Mouse (Mus musculus): Measurements from ENCODE around the gene Zfpm1. TPM values are rescaled to one million over a fixed set of nuclear protein-coding genes. Genes with fewer than 3 reads are reported as not detected.

Zfpm1 gene
- 1.3 and 1.5 TPM in 2 replicates for polyA plus RNA-seq (2016; fragmentation: Nextera tagmentation; extraction: Ambion mirVana)

GRCm38 (mm10) chr8:122282035-122282358, at the start of gene Zfpm1:
TSS of gene Zfpm1 (plus strand) at chr8:122282141.
- H3K27me3 ChIP-seq (ENCODE audit: low read depth, poor library complexity, severe bottlenecking), result peaks cover 61% of the 10 kb centered on the region
- no peaks in the 10 kb centered on the region for H3K36me3 ChIP-seq
- WGBS, result 8% methylated on average over 60 of the region's 60 CpGs
- H3K9me3 ChIP-seq (replicated peaks), result no peaks in the 10 kb centered on the region
- H3K4me1 ChIP-seq, result peaks cover 60% of the 10 kb centered on the region
- peak within 1 kb of the TSS; percentile 88 for H3K27ac ChIP-seq (replicated peaks)
- peak within 1 kb of the TSS; percentile 71 for H3K4me3 ChIP-seq
- DNase-seq (ENCODE audit: low spot score), result no peak

- H3K9me3 ChIP-seq (replicated peaks), result no peaks in the 10 kb centered on the region
- peaks cover 54% of the 10 kb centered on the region for H3K27me3 ChIP-seq (ENCODE audit: low read depth, poor library complexity, severe bottlenecking)
- DNase-seq (ENCODE audit: low spot score), result peak; percentile 45
- H3K36me3 ChIP-seq, result no peaks in the 10 kb centered on the region
- 0 out of 2 replicates have a peak overlapping the region, but pooled peaks have one; percentile 24 for H3K27ac ChIP-seq (replicated peaks)
- H3K4me3 ChIP-seq, result no peak overlapping the region
- peaks cover 48% of the 10 kb centered on the region for H3K4me1 ChIP-seq
- 41% methylated on average over 11 of the region's 11 CpGs for WGBS
Observed at GRCm38 (mm10) chr8:122234055-122234454, 47.9 kb upstream of the Zfpm1 start.

- Histone ChIP-seq H3K4me1 (peaks cover 31% of the 10 kb centered on the region), H3K27ac (replicated peaks) (no peak overlapping the region), H3K4me3 (no peak overlapping the region), H3K27me3 (ENCODE audit: low read depth, poor library complexity, severe bottlenecking) (peaks cover 30% of the 10 kb centered on the region), H3K36me3 (no peaks in the 10 kb centered on the region), H3K9me3 (replicated peaks) (no peaks in the 10 kb centered on the region)
- WGBS, result 84% methylated on average over 3 of the region's 3 CpGs
- DNase-seq (ENCODE audit: low spot score), result no peak
Observed at GRCm38 (mm10) chr8:122236521-122236920, 45.4 kb upstream of the Zfpm1 start.

GRCm38 (mm10) chr8:122238225-122238624, 43.7 kb upstream of the Zfpm1 start:
- WGBS, result 80% methylated on average over 11 of the region's 11 CpGs
- Histone ChIP-seq H3K4me3 (no peak overlapping the region), H3K27me3 (ENCODE audit: low read depth, poor library complexity, severe bottlenecking) (peaks cover 13% of the 10 kb centered on the region), H3K4me1 (peaks cover 15% of the 10 kb centered on the region), H3K36me3 (no peaks in the 10 kb centered on the region), H3K9me3 (replicated peaks) (no peaks in the 10 kb centered on the region), H3K27ac (replicated peaks) (no peak overlapping the region)
- DNase-seq (ENCODE audit: low spot score), result no peak

- no peak for DNase-seq (ENCODE audit: low spot score)
- Histone ChIP-seq H3K27ac (replicated peaks) (no peak overlapping the region), H3K4me1 (peaks cover 15% of the 10 kb centered on the region), H3K27me3 (ENCODE audit: low read depth, poor library complexity, severe bottlenecking) (peaks cover 8% of the 10 kb centered on the region; the same call in 1 of the 2 replicates), H3K9me3 (replicated peaks) (no peaks in the 10 kb centered on the region), H3K36me3 (no peaks in the 10 kb centered on the region), H3K4me3 (no peak overlapping the region)
- WGBS, result 80% methylated on average over 8 of the region's 8 CpGs
Observed at GRCm38 (mm10) chr8:122238731-122239130, 43.2 kb upstream of the Zfpm1 start.

- H3K4me1 ChIP-seq, result peaks cover 8% of the 10 kb centered on the region; the same call in 1 of the 2 replicates
- no peak overlapping the region for H3K4me3 ChIP-seq
- no peaks in the 10 kb centered on the region for H3K36me3 ChIP-seq
- no peaks in the 10 kb centered on the region for H3K9me3 ChIP-seq (replicated peaks)
- no peak for DNase-seq (ENCODE audit: low spot score)
- H3K27me3 ChIP-seq (ENCODE audit: low read depth, poor library complexity, severe bottlenecking), result no peaks in the 10 kb centered on the region
- 91% methylated on average over 16 of the region's 16 CpGs for WGBS
- no peak overlapping the region for H3K27ac ChIP-seq (replicated peaks)
Observed at GRCm38 (mm10) chr8:122240241-122241026, 41.5 kb upstream of the Zfpm1 start.

GRCm38 (mm10) chr8:122243310-122243709, 38.6 kb upstream of the Zfpm1 start:
- H3K27me3 ChIP-seq (ENCODE audit: low read depth, poor library complexity, severe bottlenecking), result no peaks in the 10 kb centered on the region

GRCm38 (mm10) chr8:122245161-122245560, 36.8 kb upstream of the Zfpm1 start:
- no peak overlapping the region for H3K4me3 ChIP-seq
- no peak overlapping the region for H3K27ac ChIP-seq (replicated peaks)
- H3K27me3 ChIP-seq (ENCODE audit: low read depth, poor library complexity, severe bottlenecking), result no peaks in the 10 kb centered on the region
- no peaks in the 10 kb centered on the region for H3K36me3 ChIP-seq
- 88% methylated on average over 6 of the region's 6 CpGs for WGBS
- DNase-seq (ENCODE audit: low spot score), result no peak
- no peaks in the 10 kb centered on the region for H3K9me3 ChIP-seq (replicated peaks)
- peaks cover 14% of the 10 kb centered on the region for H3K4me1 ChIP-seq

More at GRCm38 (mm10) chr8:122243310-122243709, 38.6 kb upstream of the Zfpm1 start:
- H3K36me3 ChIP-seq, result no peaks in the 10 kb centered on the region
- H3K27ac ChIP-seq (replicated peaks), result no peak overlapping the region
- H3K4me3 ChIP-seq, result no peak overlapping the region
- DNase-seq (ENCODE audit: low spot score), result no peak
- no peaks in the 10 kb centered on the region for H3K9me3 ChIP-seq (replicated peaks)
- WGBS, result 80% methylated on average over 4 of the region's 4 CpGs
- H3K4me1 ChIP-seq, result peaks cover 18% of the 10 kb centered on the region

GRCm38 (mm10) chr8:122246257-122247211, 35.4 kb upstream of the Zfpm1 start:
- peaks cover 11% of the 10 kb centered on the region for H3K4me1 ChIP-seq
- H3K4me3 ChIP-seq, result no peak overlapping the region
- peak overlapping the region; percentile 49 for H3K27ac ChIP-seq (replicated peaks)
- 46% methylated on average over 12 of the region's 12 CpGs for WGBS
- no peaks in the 10 kb centered on the region for H3K9me3 ChIP-seq (replicated peaks)
- no peaks in the 10 kb centered on the region for H3K36me3 ChIP-seq
- no peaks in the 10 kb centered on the region for H3K27me3 ChIP-seq (ENCODE audit: low read depth, poor library complexity, severe bottlenecking)
- no peak for DNase-seq (ENCODE audit: low spot score)

- no peaks in the 10 kb centered on the region for H3K27me3 ChIP-seq (ENCODE audit: low read depth, poor library complexity, severe bottlenecking)
- H3K36me3 ChIP-seq, result no peaks in the 10 kb centered on the region
- H3K4me3 ChIP-seq, result no peak overlapping the region
- peaks cover 4% of the 10 kb centered on the region for H3K4me1 ChIP-seq
- 83% methylated on average over 1 of the region's 1 CpGs for WGBS
- H3K9me3 ChIP-seq (replicated peaks), result no peaks in the 10 kb centered on the region
- no peak for DNase-seq (ENCODE audit: low spot score)
- H3K27ac ChIP-seq (replicated peaks), result no peak overlapping the region
Observed at GRCm38 (mm10) chr8:122251739-122252138, 30.2 kb upstream of the Zfpm1 start.

GRCm38 (mm10) chr8:122252366-122252765, 29.6 kb upstream of the Zfpm1 start:
- no peak for DNase-seq (ENCODE audit: low spot score)
- Histone ChIP-seq H3K4me1 (no peaks in the 10 kb centered on the region), H3K36me3 (no peaks in the 10 kb centered on the region), H3K27ac (replicated peaks) (no peak overlapping the region), H3K27me3 (ENCODE audit: low read depth, poor library complexity, severe bottlenecking) (no peaks in the 10 kb centered on the region), H3K4me3 (no peak overlapping the region), H3K9me3 (replicated peaks) (no peaks in the 10 kb centered on the region)
- WGBS, result 59% methylated on average over 5 of the region's 5 CpGs

- peak; percentile 76 for DNase-seq (ENCODE audit: low spot score)
- Histone ChIP-seq H3K4me3 (no peak overlapping the region), H3K4me1 (peaks cover 18% of the 10 kb centered on the region), H3K27me3 (ENCODE audit: low read depth, poor library complexity, severe bottlenecking) (peaks cover 23% of the 10 kb centered on the region), H3K27ac (replicated peaks) (no peak overlapping the region), H3K36me3 (no peaks in the 10 kb centered on the region), H3K9me3 (replicated peaks) (no peaks in the 10 kb centered on the region)
- 59% methylated on average over 2 of the region's 2 CpGs for WGBS
Observed at GRCm38 (mm10) chr8:122259351-122259750, 22.6 kb upstream of the Zfpm1 start.

Measured in midbrain, embryonic 10.5 days (tissue).